Mouse (Mus musculus) induced T-regulatory cell, adult 2 months (primary cell): ENCODE measurements at regions not wholly inside any gene's neighbourhood (a gene's known extent, or its start where the extent isn't known, plus 50 kb on each side); places are given as distances from the start of the nearest gene placed in this dataset.

Source experiments
- DNase-seq: peaks from one replicate; pipeline ENCODE4 v3.0.0-alpha.2; 2012; ENCODE audit warnings: low read depth

- no peak for DNase-seq
Observed at GRCm38 (mm10) chr3:52158788-52159260, 53.9 kb upstream of the Maml3 start.

- DNase-seq = no peak
Observed at GRCm38 (mm10) chr3:52161688-52162087, 56.8 kb upstream of the Maml3 start.

GRCm38 (mm10) chr3:52163990-52164389 lies 59.1 kb upstream of the Maml3 start:
- DNase-seq = no peak

- no peak for DNase-seq
Observed at GRCm38 (mm10) chr3:52167420-52167819, 62.5 kb upstream of the Maml3 start.

GRCm38 (mm10) chr3:52170847-52171246 lies 66.0 kb upstream of the Maml3 start:
- DNase-seq = peak; percentile 38

- DNase-seq = no peak
Observed at GRCm38 (mm10) chr3:52171303-52171702, 66.4 kb upstream of the Maml3 start.

- peak; percentile 18 for DNase-seq
Observed at GRCm38 (mm10) chr3:52173490-52173889, 68.6 kb upstream of the Maml3 start.

- DNase-seq = no peak
Observed at GRCm38 (mm10) chr3:52176108-52176507, 71.2 kb upstream of the Maml3 start.

GRCm38 (mm10) chr3:52178851-52179250 lies 74.0 kb upstream of the Maml3 start:
- DNase-seq = no peak

GRCm38 (mm10) chr3:52179686-52180085 lies 74.8 kb upstream of the Maml3 start:
- no peak for DNase-seq

GRCm38 (mm10) chr3:52180306-52180705 lies 75.4 kb upstream of the Maml3 start:
- DNase-seq = no peak

GRCm38 (mm10) chr3:52180785-52181184 lies 75.9 kb upstream of the Maml3 start:
- no peak for DNase-seq

GRCm38 (mm10) chr3:52181326-52182101 lies 76.6 kb upstream of the Maml3 start:
- DNase-seq = no peak

GRCm38 (mm10) chr3:52184241-52184640 lies 79.4 kb upstream of the Maml3 start:
- no peak for DNase-seq

GRCm38 (mm10) chr3:52185351-52185750 lies 80.5 kb upstream of the Maml3 start:
- no peak for DNase-seq

- no peak for DNase-seq
Observed at GRCm38 (mm10) chr3:52187401-52187801, 80.7 kb upstream of the Foxo1 start.

- no peak for DNase-seq
Observed at GRCm38 (mm10) chr3:52188303-52188702, 79.8 kb upstream of the Foxo1 start.

GRCm38 (mm10) chr3:52189016-52189415 lies 79.1 kb upstream of the Foxo1 start:
- no peak for DNase-seq

- no peak for DNase-seq
Observed at GRCm38 (mm10) chr3:52190021-52190420, 78.1 kb upstream of the Foxo1 start.

- DNase-seq = no peak
Observed at GRCm38 (mm10) chr3:52193026-52193425, 75.1 kb upstream of the Foxo1 start.

GRCm38 (mm10) chr3:52194216-52194615 lies 73.9 kb upstream of the Foxo1 start:
- DNase-seq = no peak

GRCm38 (mm10) chr3:52195486-52195885 lies 72.7 kb upstream of the Foxo1 start:
- DNase-seq = peak; percentile 14

- peak; percentile 88 for DNase-seq
Observed at GRCm38 (mm10) chr3:52196047-52196935, 71.8 kb upstream of the Foxo1 start.
